Mouse (Mus musculus) liver, postnatal 0 days (tissue): ENCODE measurements around the gene Rcan2. TPM values are rescaled to one million over a fixed set of nuclear protein-coding genes. Genes with fewer than 3 reads are reported as not detected.

Experiments
- ATAC-seq: fragments of 200-750 bp; cut with Nextera tagmentation; 2 replicates; pipeline ENCODE4 v1.8.0; 2017; ENCODE audit warnings: mild to moderate bottlenecking, moderate library complexity
- DNase-seq: peaks from one replicate; pipeline ENCODE4 v3.0.0-alpha.2; 2016
- H3K27ac ChIP-seq: fragments of 300-500 bp; sonication (generic); 2 replicates; pipeline ENCODE4 v1.5.1; 2014; ENCODE audit warnings: antibody characterized with exemption, moderate library complexity, mild to moderate bottlenecking, low read depth
- H3K27me3 ChIP-seq: fragments of 300-500 bp; sonication (generic); 2 replicates; pipeline ENCODE4 v1.6.1; 2014; ENCODE audit warnings: low read length, control low read depth, mixed read lengths; ENCODE audit not compliant: insufficient read depth
- H3K36me3 ChIP-seq: fragments of 300-500 bp; sonication (generic); replicated peaks from 2 replicates; pipeline ENCODE4 v1.6.1; 2014; ENCODE audit warnings: mild to moderate bottlenecking, control low read depth, low read length, moderate library complexity, mixed read lengths; ENCODE audit not compliant: insufficient read depth
- H3K4me1 ChIP-seq: fragments of 300-500 bp; sonication (generic); 2 replicates; pipeline ENCODE4 v1.6.1; 2014; ENCODE audit warnings: antibody characterized with exemption, mild to moderate bottlenecking, control low read depth; ENCODE audit not compliant: insufficient read depth
- H3K4me2 ChIP-seq: fragments of 300-500 bp; sonication (generic); 2 replicates; pipeline ENCODE4 v1.6.1; 2014; ENCODE audit warnings: low read depth, mild to moderate bottlenecking, low read length, moderate library complexity, mixed read lengths
- H3K4me3 ChIP-seq: fragments of 300-500 bp; sonication (generic); 2 replicates; pipeline ENCODE4 v1.5.1; 2014; ENCODE audit warnings: low read depth, low read length
- H3K9ac ChIP-seq: fragments of 300-500 bp; sonication (generic); replicated peaks from 2 replicates; pipeline ENCODE4 v1.6.1; 2014; ENCODE audit warnings: mild to moderate bottlenecking, moderate library complexity
- H3K9me3 ChIP-seq: fragments of 300-500 bp; sonication (generic); 2 replicates; pipeline ENCODE4 v1.6.1; 2016; ENCODE audit warnings: mild to moderate bottlenecking, control low read depth, low read length, mixed read lengths
- CTCF ChIP-seq: sonication (generic); IDR thresholded peaks from 2 replicates; pipeline ENCODE4 v1.5.1; 2016; ENCODE audit warnings: antibody characterized with exemption, low read depth
- EP300 ChIP-seq: IDR thresholded peaks from 2 replicates; pipeline ENCODE4 v1.6.1; 2016; ENCODE audit warnings: antibody characterized with exemption, low read depth, mild to moderate bottlenecking
- WGBS: fragments of 180-500 bp; shearing (Covaris S2); extraction: QIAGEN DNeasy Blood & Tissue Kit; methylation state at CpG from one replicate; pipeline ENCODE4 v1.1.7; 2014; ENCODE audit not compliant: insufficient replicate concordance; 5-methylcytosine and 5-hydroxymethylcytosine counted together
- polyA plus RNA-seq: library from polyadenylated mRNA; unstranded; fragments of >200 nt; fragmentation: Nextera tagmentation; extraction: Ambion mirVana; gene quantifications from 2 replicates; pipeline ENCODE4 v1.2.1, GENCODE M21; 2015

Gene Rcan2
- polyA plus RNA-seq, 1 experiment from 2014 or later = 0.87 TPM

DNA sequence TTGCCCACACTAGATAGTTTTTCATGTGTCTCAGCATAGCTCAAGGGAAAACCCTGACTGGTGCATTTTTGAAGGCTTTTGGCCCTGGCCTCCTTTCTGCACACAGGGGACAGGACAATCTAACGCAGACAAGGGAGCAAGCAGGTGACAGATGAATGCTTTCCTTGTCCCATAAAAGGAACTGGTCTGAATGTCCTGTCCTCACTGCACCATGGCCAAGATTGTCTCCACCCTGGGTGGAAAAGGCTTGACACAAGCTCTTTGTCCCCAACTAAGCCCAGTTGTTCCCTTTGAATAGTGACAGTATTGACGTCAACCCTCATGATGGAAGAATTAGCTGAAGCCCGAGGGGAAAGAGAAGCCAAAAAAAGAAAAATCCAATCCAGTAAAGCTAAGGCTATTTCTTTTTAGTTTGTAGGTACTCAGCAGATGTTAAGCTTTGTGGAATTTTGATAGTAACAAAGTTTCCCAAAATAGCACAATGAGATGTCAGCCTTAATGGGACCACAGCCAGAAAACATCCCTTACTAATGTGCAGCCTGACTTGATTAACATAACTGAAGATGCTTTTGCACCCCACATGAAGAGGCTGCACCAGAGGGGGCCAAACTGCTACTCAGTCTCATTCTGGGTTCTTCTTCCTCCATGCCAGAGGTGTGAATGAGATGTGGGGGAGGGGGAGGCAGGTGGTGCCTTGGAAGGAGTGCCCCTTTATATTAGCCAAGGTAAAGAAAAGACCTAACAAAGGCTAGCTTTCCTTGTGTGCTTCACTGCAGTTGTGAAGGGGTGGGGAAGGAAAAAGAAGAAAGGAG lies 229.8 kb downstream of the Rcan2 start:
- Histone ChIP-seq H3K4me1 (no peaks in the 10 kb centered on the region), H3K27me3 (no peaks in the 10 kb centered on the region), H3K4me2 (no peak overlapping the region), H3K9me3 (no peaks in the 10 kb centered on the region), H3K36me3 (no peaks in the 10 kb centered on the region), H3K4me3 (no peak overlapping the region), H3K9ac (no peak overlapping the region), H3K27ac (no peak overlapping the region)
- ATAC-seq (no peak), DNase-seq (no peak)
- no peak for TF ChIP-seq CTCF
- no peak for TF ChIP-seq EP300
- WGBS = 66% methylated on average over 3 of the region's 3 CpGs

GRCm38 (mm10) chr17:44035005-44035404 lies 233.9 kb downstream of the Rcan2 start:
- Histone ChIP-seq H3K4me3 (no peak overlapping the region), H3K36me3 (no peaks in the 10 kb centered on the region), H3K27me3 (no peaks in the 10 kb centered on the region), H3K4me2 (no peak overlapping the region), H3K9ac (no peak overlapping the region), H3K27ac (no peak overlapping the region), H3K4me1 (no peaks in the 10 kb centered on the region), H3K9me3 (no peaks in the 10 kb centered on the region)
- no peak for DNase-seq
- 71% methylated on average over 1 of the region's 1 CpGs for WGBS
- ATAC-seq = no peak
- TF ChIP-seq CTCF (no peak), EP300 (no peak)

DNA sequence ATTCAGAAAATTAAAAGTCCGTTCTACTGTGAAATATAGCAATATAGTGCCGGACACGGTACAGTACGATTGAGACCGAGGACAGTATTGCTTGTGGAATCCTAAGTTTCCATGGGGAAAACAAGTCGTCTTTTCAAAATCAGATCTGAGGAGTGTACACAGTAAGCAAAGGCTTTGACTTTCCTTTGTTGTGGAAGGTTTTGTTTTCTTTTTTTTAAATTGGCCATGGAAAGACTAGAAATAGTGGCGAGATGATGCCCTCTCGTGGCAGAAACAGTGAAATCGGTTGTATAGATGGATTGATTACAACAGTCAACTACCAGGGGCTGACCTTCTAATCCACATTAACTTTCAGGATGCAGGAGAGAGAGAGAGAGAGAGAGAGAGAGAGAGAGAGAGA lies 237.5 kb downstream of the Rcan2 start:
- no peak overlapping the region for H3K4me3 ChIP-seq
- H3K9ac ChIP-seq = no peak overlapping the region
- 58% methylated on average over 9 of the region's 9 CpGs for WGBS
- no peaks in the 10 kb centered on the region for H3K27me3 ChIP-seq
- no peaks in the 10 kb centered on the region for H3K4me1 ChIP-seq
- H3K9me3 ChIP-seq = no peaks in the 10 kb centered on the region
- ATAC-seq (no peak), DNase-seq (no peak)
- no peak for TF ChIP-seq EP300
- TF ChIP-seq CTCF = peak; percentile 53
- H3K36me3 ChIP-seq = no peaks in the 10 kb centered on the region
- no peak overlapping the region for H3K4me2 ChIP-seq
- no peak overlapping the region for H3K27ac ChIP-seq

DNA sequence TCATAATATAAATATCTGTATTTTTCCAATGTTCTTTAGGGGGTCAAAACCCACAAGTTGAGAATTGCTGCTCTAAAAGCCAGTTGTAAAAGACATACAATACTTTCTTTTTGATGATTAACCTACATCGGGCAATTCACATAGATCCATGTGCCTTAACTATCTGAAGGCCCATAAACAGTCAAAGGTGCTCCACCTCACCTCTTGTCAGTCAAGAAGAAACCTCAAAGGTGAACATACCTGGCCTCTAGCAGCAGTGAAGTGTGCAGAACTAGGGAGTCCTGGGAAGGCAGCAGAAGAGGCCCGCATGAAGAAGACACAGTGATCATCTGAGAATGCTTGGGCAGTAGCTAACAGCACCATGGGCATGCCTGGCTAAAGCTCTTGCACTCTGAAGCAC lies 239.3 kb downstream of the Rcan2 start:
- Histone ChIP-seq H3K4me1 (no peaks in the 10 kb centered on the region), H3K36me3 (no peaks in the 10 kb centered on the region), H3K4me2 (no peak overlapping the region), H3K9me3 (no peaks in the 10 kb centered on the region), H3K9ac (no peak overlapping the region), H3K27me3 (no peaks in the 10 kb centered on the region), H3K27ac (no peak overlapping the region), H3K4me3 (no peak overlapping the region)
- ATAC-seq (no peak), DNase-seq (no peak)
- TF ChIP-seq CTCF = no peak
- TF ChIP-seq EP300 = no peak
- 76% methylated on average over 2 of the region's 2 CpGs for WGBS

DNA sequence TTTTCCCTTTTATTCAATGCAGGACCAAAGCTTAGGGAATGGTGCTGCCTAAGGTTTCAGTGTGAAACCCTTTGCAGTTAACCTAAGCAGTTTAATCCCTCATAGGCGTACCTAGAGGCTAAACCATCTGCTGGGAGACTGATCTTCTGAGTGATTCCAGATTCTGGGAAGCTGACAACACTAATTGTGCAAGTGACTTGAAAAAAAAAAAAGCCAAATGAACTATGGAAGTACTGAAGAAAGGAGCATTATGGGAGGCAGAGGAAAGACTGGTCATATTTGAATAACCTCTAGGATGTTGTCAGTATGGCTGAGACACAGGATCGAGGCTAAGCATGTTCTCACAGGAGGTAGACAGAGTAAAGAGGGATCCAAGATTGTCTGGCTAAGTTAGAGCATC lies 241.2 kb downstream of the Rcan2 start:
- H3K9me3 ChIP-seq = no peaks in the 10 kb centered on the region
- TF ChIP-seq EP300 (no peak), CTCF (no peak)
- no peak overlapping the region for H3K27ac ChIP-seq
- 66% methylated on average over 2 of the region's 2 CpGs for WGBS
- H3K4me3 ChIP-seq = no peak overlapping the region
- no peaks in the 10 kb centered on the region for H3K36me3 ChIP-seq
- H3K4me2 ChIP-seq = no peak overlapping the region
- no peak for ATAC-seq
- no peaks in the 10 kb centered on the region for H3K4me1 ChIP-seq
- 0 out of 2 replicates have a peak, but pooled peaks cover 7% of the 10 kb centered on the region for H3K27me3 ChIP-seq
- H3K9ac ChIP-seq = no peak overlapping the region
- DNase-seq = no peak

- Histone ChIP-seq H3K9me3 (no peaks in the 10 kb centered on the region), H3K4me3 (no peak overlapping the region), H3K9ac (no peak overlapping the region), H3K27me3 (0 out of 2 replicates have a peak, but pooled peaks cover 7% of the 10 kb centered on the region), H3K36me3 (no peaks in the 10 kb centered on the region), H3K4me2 (no peak overlapping the region), H3K4me1 (no peaks in the 10 kb centered on the region), H3K27ac (no peak overlapping the region)
- no peak for DNase-seq
- TF ChIP-seq EP300 = no peak
- TF ChIP-seq CTCF = no peak
- no peak for ATAC-seq
- WGBS = 82% methylated on average over 8 of the region's 8 CpGs
These were observed 241.7 kb downstream of the Rcan2 start for GRCm38 (mm10) chr17:44042861-44043260.
